Mouse (Mus musculus): ENCODE data around the gene 1110012L19Rik. TPM values are rescaled to one million over a fixed set of nuclear protein-coding genes. Genes with fewer than 3 reads are reported as not detected.

1110012L19Rik gene
- polyA plus RNA-seq, 1 experiment from 2014 or later: 30.1 TPM

Other genes with a start within 250 kb of the 1110012L19Rik start
- 4.1 TPM in 2 replicates for gene Ids, start 20.8 kb upstream of the 1110012L19Rik start, polyA plus RNA-seq (2015; fragmentation: Nextera tagmentation; extraction: Ambion mirVana)
- gene Tmem185a, start 91.3 kb downstream of the 1110012L19Rik start, polyA plus RNA-seq (2015; fragmentation: Nextera tagmentation; extraction: Ambion mirVana): 40.8 and 42.5 TPM in 2 replicates